Mouse (Mus musculus): ENCODE data around the gene Stard10. TPM values are rescaled to one million over a fixed set of nuclear protein-coding genes. Genes with fewer than 3 reads are reported as not detected.
A peak's percentile ranks its signal among the peaks of the same experiment; 100 is the strongest.

The Stard10 gene
- polyA plus RNA-seq, 1 experiment from 2014 or later: 6.2 TPM

GRCm38 (mm10) chr7:101363914-101364313, 47.0 kb downstream of the Stard10 start:
- Histone ChIP-seq H3K36me3 (ENCODE audit: control insufficient read depth, insufficient read depth) (no peaks in the 10 kb centered on the region), H3K9ac (replicated peaks; ENCODE audit: low read depth, low read length) (no peak overlapping the region), H3K9me3 (ENCODE audit: control insufficient read depth, low read length) (no peaks in the 10 kb centered on the region), H3K4me2 (ENCODE audit: low read length) (no peak overlapping the region), H3K4me3 (replicated peaks; ENCODE audit: low read length) (no peak overlapping the region), H3K27me3 (replicated peaks; ENCODE audit: control insufficient read depth, insufficient read depth, low read length) (no peaks in the 10 kb centered on the region), H3K4me1 (replicated peaks; ENCODE audit: control insufficient read depth, insufficient read depth, low read length) (no peaks in the 10 kb centered on the region), H3K27ac (ENCODE audit: low read length) (no peak overlapping the region)
- no peak for ATAC-seq
- 79% methylated on average over 5 of the region's 5 CpGs for WGBS

DNA sequence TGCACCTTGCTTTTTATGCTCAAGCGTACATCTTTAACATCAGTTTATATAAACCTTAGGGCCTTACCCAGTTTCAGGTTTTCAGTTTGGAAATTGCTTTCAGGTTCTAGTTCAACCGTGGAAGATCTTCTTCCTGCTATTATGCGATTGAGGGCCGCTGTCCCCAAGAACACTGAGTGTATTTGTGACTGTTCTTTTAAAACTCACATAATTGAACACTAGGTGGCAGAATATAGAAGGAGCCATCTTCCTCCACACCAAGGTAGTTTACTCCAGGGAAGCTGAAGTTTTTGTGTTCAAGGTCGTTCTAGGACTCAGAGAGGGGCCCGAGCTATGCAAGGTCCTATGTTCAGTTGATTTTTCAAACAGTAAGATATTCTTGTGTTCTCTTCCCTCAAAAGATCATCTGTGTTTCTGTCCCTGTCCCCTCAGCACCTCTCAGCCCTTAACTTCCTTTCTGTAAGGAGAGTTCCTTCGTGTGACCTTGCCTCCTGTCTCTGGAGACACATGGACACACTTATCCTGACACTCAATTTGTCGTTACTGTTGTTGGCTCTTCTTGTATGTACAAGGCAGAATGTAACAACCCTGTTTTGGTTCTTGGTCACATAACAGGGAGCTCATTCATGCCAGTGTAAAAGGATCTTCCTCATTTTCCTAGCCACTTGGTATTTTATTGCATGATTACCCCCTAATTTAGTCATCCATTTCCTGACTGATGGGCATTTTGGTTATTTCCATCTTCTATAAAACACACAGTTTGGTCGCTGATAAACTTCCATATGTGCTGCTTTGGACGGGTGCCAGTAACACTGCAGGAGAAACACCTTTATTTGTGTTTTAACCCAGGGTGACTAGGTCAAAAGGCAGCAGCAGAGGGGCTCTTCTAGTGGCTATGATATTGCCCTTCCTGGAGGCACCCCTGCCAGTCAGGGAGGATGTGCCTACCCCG, 51.3 kb downstream of the Stard10 start:
- WGBS: 67% methylated on average over 11 of the region's 11 CpGs
- no peak overlapping the region for H3K4me2 ChIP-seq (ENCODE audit: low read length)
- no peak overlapping the region for H3K27ac ChIP-seq (ENCODE audit: low read length)
- no peaks in the 10 kb centered on the region for H3K9me3 ChIP-seq (ENCODE audit: control insufficient read depth, low read length)
- no peaks in the 10 kb centered on the region for H3K27me3 ChIP-seq (replicated peaks; ENCODE audit: control insufficient read depth, insufficient read depth, low read length)
- H3K4me3 ChIP-seq (replicated peaks; ENCODE audit: low read length): no peak overlapping the region
- H3K36me3 ChIP-seq (ENCODE audit: control insufficient read depth, insufficient read depth): no peaks in the 10 kb centered on the region
- no peak for ATAC-seq
- H3K9ac ChIP-seq (replicated peaks; ENCODE audit: low read depth, low read length): no peak overlapping the region
- no peaks in the 10 kb centered on the region for H3K4me1 ChIP-seq (replicated peaks; ENCODE audit: control insufficient read depth, insufficient read depth, low read length)

- no peaks in the 10 kb centered on the region for H3K27me3 ChIP-seq (replicated peaks; ENCODE audit: control insufficient read depth, insufficient read depth, low read length)
- H3K36me3 ChIP-seq (ENCODE audit: control insufficient read depth, insufficient read depth): no peaks in the 10 kb centered on the region
- no peak overlapping the region for H3K4me3 ChIP-seq (replicated peaks; ENCODE audit: low read length)
- no peak for ATAC-seq
- H3K9ac ChIP-seq (replicated peaks; ENCODE audit: low read depth, low read length): no peak overlapping the region
- no peaks in the 10 kb centered on the region for H3K4me1 ChIP-seq (replicated peaks; ENCODE audit: control insufficient read depth, insufficient read depth, low read length)
- WGBS: 74% methylated on average over 7 of the region's 7 CpGs
- H3K4me2 ChIP-seq (ENCODE audit: low read length): no peak overlapping the region
- no peak overlapping the region for H3K27ac ChIP-seq (ENCODE audit: low read length)
- no peaks in the 10 kb centered on the region for H3K9me3 ChIP-seq (ENCODE audit: control insufficient read depth, low read length)
Observed at GRCm38 (mm10) chr7:101369666-101370065, 52.8 kb downstream of the Stard10 start.

- Histone ChIP-seq H3K27ac (ENCODE audit: low read length) (no peak overlapping the region), H3K27me3 (replicated peaks; ENCODE audit: control insufficient read depth, insufficient read depth, low read length) (no peaks in the 10 kb centered on the region), H3K4me1 (replicated peaks; ENCODE audit: control insufficient read depth, insufficient read depth, low read length) (peaks cover 15% of the 10 kb centered on the region), H3K9me3 (ENCODE audit: control insufficient read depth, low read length) (no peaks in the 10 kb centered on the region), H3K9ac (replicated peaks; ENCODE audit: low read depth, low read length) (no peak overlapping the region), H3K4me2 (ENCODE audit: low read length) (no peak overlapping the region), H3K36me3 (ENCODE audit: control insufficient read depth, insufficient read depth) (no peaks in the 10 kb centered on the region), H3K4me3 (replicated peaks; ENCODE audit: low read length) (no peak overlapping the region)
- 88% methylated on average over 26 of the region's 26 CpGs for WGBS
- ATAC-seq: no peak
Observed at GRCm38 (mm10) chr7:101373082-101373481, 56.2 kb downstream of the Stard10 start.

- Histone ChIP-seq H3K27ac (ENCODE audit: low read length) (no peak overlapping the region), H3K9me3 (ENCODE audit: control insufficient read depth, low read length) (no peaks in the 10 kb centered on the region), H3K36me3 (ENCODE audit: control insufficient read depth, insufficient read depth) (no peaks in the 10 kb centered on the region), H3K9ac (replicated peaks; ENCODE audit: low read depth, low read length) (no peak overlapping the region), H3K27me3 (replicated peaks; ENCODE audit: control insufficient read depth, insufficient read depth, low read length) (no peaks in the 10 kb centered on the region), H3K4me2 (ENCODE audit: low read length) (no peak overlapping the region), H3K4me3 (replicated peaks; ENCODE audit: low read length) (no peak overlapping the region), H3K4me1 (replicated peaks; ENCODE audit: control insufficient read depth, insufficient read depth, low read length) (peaks cover 18% of the 10 kb centered on the region)
- ATAC-seq: peak; percentile 71
Observed at GRCm38 (mm10) chr7:101374155-101374554, 57.3 kb downstream of the Stard10 start.

GRCm38 (mm10) chr7:101376701-101377340, 59.9 kb downstream of the Stard10 start:
- no peak overlapping the region for H3K4me2 ChIP-seq (ENCODE audit: low read length)
- no peak overlapping the region for H3K4me3 ChIP-seq (replicated peaks; ENCODE audit: low read length)
- H3K27me3 ChIP-seq (replicated peaks; ENCODE audit: control insufficient read depth, insufficient read depth, low read length): no peaks in the 10 kb centered on the region
- no peak overlapping the region for H3K27ac ChIP-seq (ENCODE audit: low read length)
- H3K4me1 ChIP-seq (replicated peaks; ENCODE audit: control insufficient read depth, insufficient read depth, low read length): peaks cover 18% of the 10 kb centered on the region
- WGBS: 46% methylated on average over 10 of the region's 10 CpGs
- ATAC-seq: peak; percentile 69
- H3K36me3 ChIP-seq (ENCODE audit: control insufficient read depth, insufficient read depth): no peaks in the 10 kb centered on the region
- H3K9ac ChIP-seq (replicated peaks; ENCODE audit: low read depth, low read length): no peak overlapping the region
- H3K9me3 ChIP-seq (ENCODE audit: control insufficient read depth, low read length): no peaks in the 10 kb centered on the region

DNA sequence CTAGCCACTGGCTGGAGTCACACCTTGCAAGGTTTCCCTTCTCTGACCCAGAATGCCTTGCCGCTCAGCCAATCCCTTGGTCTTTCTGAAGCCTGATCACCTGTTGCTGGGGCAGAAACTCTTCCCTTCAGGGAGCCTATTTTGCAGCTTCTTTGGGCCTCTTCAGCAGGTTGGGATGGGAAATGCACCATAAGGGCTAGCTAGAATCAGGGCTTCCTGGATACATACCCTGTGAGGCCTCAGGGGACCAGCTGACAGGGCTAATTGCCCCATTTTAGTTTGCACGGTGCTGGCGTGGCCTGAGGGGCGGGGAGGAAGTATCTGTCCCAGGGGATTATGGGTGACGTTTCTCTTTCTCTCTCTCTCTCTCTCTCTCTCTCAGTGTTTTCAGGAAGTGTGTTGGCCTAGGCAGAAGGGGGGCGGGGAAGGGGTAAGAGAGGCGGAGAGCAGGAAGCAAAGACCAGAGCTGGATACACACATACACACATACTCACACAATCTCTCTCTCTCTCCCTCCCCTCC, 60.9 kb downstream of the Stard10 start:
- peak; percentile 48; the same call in 1 of the 2 replicates for ATAC-seq
- Histone ChIP-seq H3K27me3 (replicated peaks; ENCODE audit: control insufficient read depth, insufficient read depth, low read length) (no peaks in the 10 kb centered on the region), H3K27ac (ENCODE audit: low read length) (no peak overlapping the region), H3K36me3 (ENCODE audit: control insufficient read depth, insufficient read depth) (no peaks in the 10 kb centered on the region), H3K4me3 (replicated peaks; ENCODE audit: low read length) (no peak overlapping the region), H3K4me1 (replicated peaks; ENCODE audit: control insufficient read depth, insufficient read depth, low read length) (peaks cover 18% of the 10 kb centered on the region), H3K4me2 (ENCODE audit: low read length) (peak overlapping the region; percentile 16; the same call in 1 of the 2 replicates), H3K9ac (replicated peaks; ENCODE audit: low read depth, low read length) (no peak overlapping the region), H3K9me3 (ENCODE audit: control insufficient read depth, low read length) (no peaks in the 10 kb centered on the region)
- WGBS: 18% methylated on average over 6 of the region's 7 CpGs

- 68% methylated on average over 3 of the region's 3 CpGs for WGBS
- H3K27me3 ChIP-seq (replicated peaks; ENCODE audit: control insufficient read depth, insufficient read depth, low read length): no peaks in the 10 kb centered on the region
- H3K9me3 ChIP-seq (ENCODE audit: control insufficient read depth, low read length): no peaks in the 10 kb centered on the region
- no peak overlapping the region for H3K4me3 ChIP-seq (replicated peaks; ENCODE audit: low read length)
- H3K36me3 ChIP-seq (ENCODE audit: control insufficient read depth, insufficient read depth): no peaks in the 10 kb centered on the region
- H3K4me2 ChIP-seq (ENCODE audit: low read length): peak overlapping the region; percentile 11; the same call in 1 of the 2 replicates
- H3K4me1 ChIP-seq (replicated peaks; ENCODE audit: control insufficient read depth, insufficient read depth, low read length): peaks cover 18% of the 10 kb centered on the region
- no peak overlapping the region for H3K27ac ChIP-seq (ENCODE audit: low read length)
- no peak for ATAC-seq
- 0 out of 2 replicates have a peak overlapping the region, but pooled peaks have one; percentile 1 for H3K9ac ChIP-seq (replicated peaks; ENCODE audit: low read depth, low read length)
Observed at GRCm38 (mm10) chr7:101378285-101378684, 61.4 kb downstream of the Stard10 start.

DNA sequence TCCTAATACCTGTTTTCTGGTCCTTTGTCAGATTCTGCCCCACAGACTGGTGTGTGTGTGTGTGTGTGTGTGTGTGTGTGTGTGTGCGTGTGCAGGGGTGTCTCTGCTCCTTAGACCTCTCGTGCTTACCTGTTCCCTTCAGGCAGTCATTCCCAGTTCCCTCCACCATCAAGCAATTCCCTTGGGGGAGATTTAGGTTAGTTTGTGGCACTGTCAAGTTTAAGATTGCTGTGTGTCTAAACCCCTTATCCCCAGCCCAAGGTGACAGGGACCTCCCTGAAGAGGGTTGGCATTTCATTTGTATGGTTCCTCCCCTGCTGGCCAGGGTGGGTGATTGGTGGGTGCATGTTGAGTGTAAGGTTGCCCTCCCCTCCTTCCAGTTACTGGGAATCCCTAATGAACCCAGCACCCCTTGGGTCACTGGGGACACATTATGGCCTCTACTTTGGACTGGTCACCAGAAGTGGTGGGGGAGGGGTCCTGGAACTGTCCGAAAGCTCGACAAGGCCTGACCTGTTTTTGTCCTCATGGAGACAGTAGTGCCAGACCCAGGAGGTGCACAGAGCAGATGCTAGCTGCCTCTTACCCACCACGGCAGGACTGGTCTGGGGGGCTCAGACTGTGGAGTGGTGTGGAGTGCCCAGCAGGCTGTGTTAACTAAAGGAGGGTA, 62.0 kb downstream of the Stard10 start:
- Histone ChIP-seq H3K4me3 (replicated peaks; ENCODE audit: low read length) (no peak overlapping the region), H3K9ac (replicated peaks; ENCODE audit: low read depth, low read length) (no peak overlapping the region), H3K4me1 (replicated peaks; ENCODE audit: control insufficient read depth, insufficient read depth, low read length) (peaks cover 18% of the 10 kb centered on the region), H3K27me3 (replicated peaks; ENCODE audit: control insufficient read depth, insufficient read depth, low read length) (no peaks in the 10 kb centered on the region), H3K9me3 (ENCODE audit: control insufficient read depth, low read length) (no peaks in the 10 kb centered on the region), H3K4me2 (ENCODE audit: low read length) (no peak overlapping the region), H3K27ac (ENCODE audit: low read length) (no peak overlapping the region), H3K36me3 (ENCODE audit: control insufficient read depth, insufficient read depth) (no peaks in the 10 kb centered on the region)
- no peak for ATAC-seq
- WGBS: 62% methylated on average over 5 of the region's 5 CpGs

All from forebrain, embryonic 16.5 days (tissue).